Mouse (Mus musculus) midbrain, embryonic 16.5 days (tissue): ENCODE measurements around the gene Gen1. TPM values are rescaled to one million over a fixed set of nuclear protein-coding genes. Genes with fewer than 3 reads are reported as not detected.

Experiments
- ATAC-seq: fragments of 200-750 bp; cut with Nextera tagmentation; 2 replicates; pipeline ENCODE4 v1.8.0; 2017; ENCODE audit warnings: moderate TSS enrichment
- H3K27ac ChIP-seq: fragments of 300-500 bp; sonication (generic); 2 replicates; pipeline ENCODE4 v1.5.1; 2014; ENCODE audit warnings: mild to moderate bottlenecking, low read length, mixed read lengths
- H3K27me3 ChIP-seq: fragments of 300-500 bp; sonication (generic); 2 replicates; pipeline ENCODE4 v1.6.1; 2014; ENCODE audit warnings: low read depth, low read length, mixed read lengths; ENCODE audit not compliant: control insufficient read depth, insufficient read depth
- H3K36me3 ChIP-seq: fragments of 300-500 bp; sonication (generic); 2 replicates; pipeline ENCODE4 v1.6.1; 2014; ENCODE audit warnings: mild to moderate bottlenecking, low read length, moderate library complexity, mixed read lengths; ENCODE audit not compliant: control insufficient read depth, insufficient read depth
- H3K4me1 ChIP-seq: fragments of 300-500 bp; sonication (generic); 2 replicates; pipeline ENCODE4 v1.6.1; 2014; ENCODE audit warnings: mild to moderate bottlenecking, low read length, mixed read lengths; ENCODE audit not compliant: control insufficient read depth, insufficient read depth
- H3K4me2 ChIP-seq: fragments of 300-500 bp; sonication (generic); 2 replicates; pipeline ENCODE4 v1.6.1; 2014; ENCODE audit warnings: mild to moderate bottlenecking, low read length, mixed read lengths
- H3K4me3 ChIP-seq: fragments of 300-500 bp; sonication (generic); 2 replicates; pipeline ENCODE4 v1.5.1; 2014; ENCODE audit warnings: low read depth, mild to moderate bottlenecking, low read length, moderate library complexity, mixed read lengths
- H3K9ac ChIP-seq: fragments of 300-500 bp; sonication (generic); 2 replicates; pipeline ENCODE4 v1.6.1; 2014; ENCODE audit warnings: low read depth, low read length, mixed read lengths
- H3K9me3 ChIP-seq: fragments of 300-500 bp; sonication (generic); replicated peaks from 2 replicates; pipeline ENCODE4 v1.6.1; 2014; ENCODE audit warnings: mild to moderate bottlenecking, low read length, mixed read lengths; ENCODE audit not compliant: control insufficient read depth, poor library complexity, severe bottlenecking
- WGBS: fragments of 180-500 bp; shearing (Covaris S2); extraction: QIAGEN DNeasy Blood & Tissue Kit; methylation state at CpG from one replicate; pipeline ENCODE4 v1.1.7; 2014; 5-methylcytosine and 5-hydroxymethylcytosine counted together
- polyA plus RNA-seq: library from polyadenylated mRNA; unstranded; fragments of >200 nt; fragmentation: Nextera tagmentation; extraction: Ambion mirVana; gene quantifications from 2 replicates; pipeline ENCODE4 v1.2.1, GENCODE M21; 2015

Gene Gen1
- polyA plus RNA-seq, 1 experiment from 2014 or later: 1.2 TPM

DNA sequence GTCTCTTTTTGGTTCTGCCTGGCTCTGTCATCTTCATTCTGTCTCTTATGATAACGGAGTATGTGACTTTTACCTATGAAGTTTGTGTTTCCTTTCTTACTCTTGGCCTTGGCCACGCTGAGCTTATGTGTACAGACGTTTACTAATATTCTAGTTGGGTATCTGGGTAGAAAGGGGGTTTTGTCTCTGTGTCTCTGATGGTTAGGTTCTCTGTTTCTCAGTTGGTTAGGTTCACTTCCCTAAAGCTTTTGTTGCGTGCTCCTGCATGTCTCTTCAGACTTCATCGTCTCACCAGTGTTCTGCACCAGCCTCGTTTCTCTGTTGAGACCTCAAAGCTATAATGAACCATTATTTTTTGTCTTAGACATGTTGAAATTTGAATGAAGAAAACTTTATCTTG, 11.6 kb upstream of the Gen1 start:
- Histone ChIP-seq H3K9ac (no peak overlapping the region), H3K4me3 (no peak overlapping the region), H3K36me3 (peaks cover 23% of the 10 kb centered on the region; the same call in 1 of the 2 replicates), H3K9me3 (no peaks in the 10 kb centered on the region), H3K4me1 (no peaks in the 10 kb centered on the region), H3K4me2 (no peak overlapping the region), H3K27ac (no peak overlapping the region), H3K27me3 (no peaks in the 10 kb centered on the region)
- WGBS: 95% methylated on average over 6 of the region's 6 CpGs
- no peak for ATAC-seq

DNA sequence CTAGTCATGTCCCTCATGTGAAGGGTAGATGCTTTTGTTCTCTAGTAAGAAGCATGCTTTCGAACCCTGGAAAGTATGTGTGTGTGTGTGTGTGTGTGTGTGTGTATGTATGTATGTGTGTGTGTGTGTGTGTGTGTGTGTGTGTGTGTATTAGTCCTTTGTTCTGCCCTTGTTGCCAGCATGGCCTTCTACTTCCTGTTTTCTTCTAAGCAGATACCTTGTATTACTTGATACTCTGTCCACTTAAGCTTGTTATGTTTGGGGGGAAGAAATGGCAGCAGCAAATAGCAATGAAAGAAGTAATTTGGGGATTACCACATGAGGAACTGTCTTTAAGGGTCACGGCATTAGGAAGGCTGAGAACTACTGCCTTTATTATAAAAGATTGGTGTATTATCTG, 11.0 kb upstream of the Gen1 start:
- no peak overlapping the region for H3K9ac ChIP-seq
- WGBS: 95% methylated on average over 2 of the region's 2 CpGs
- H3K4me3 ChIP-seq: no peak overlapping the region
- no peak overlapping the region for H3K27ac ChIP-seq
- ATAC-seq: no peak
- no peak overlapping the region for H3K4me2 ChIP-seq
- H3K4me1 ChIP-seq: no peaks in the 10 kb centered on the region
- peaks cover 23% of the 10 kb centered on the region; the same call in 1 of the 2 replicates for H3K36me3 ChIP-seq
- H3K27me3 ChIP-seq: no peaks in the 10 kb centered on the region
- H3K9me3 ChIP-seq: no peaks in the 10 kb centered on the region

DNA sequence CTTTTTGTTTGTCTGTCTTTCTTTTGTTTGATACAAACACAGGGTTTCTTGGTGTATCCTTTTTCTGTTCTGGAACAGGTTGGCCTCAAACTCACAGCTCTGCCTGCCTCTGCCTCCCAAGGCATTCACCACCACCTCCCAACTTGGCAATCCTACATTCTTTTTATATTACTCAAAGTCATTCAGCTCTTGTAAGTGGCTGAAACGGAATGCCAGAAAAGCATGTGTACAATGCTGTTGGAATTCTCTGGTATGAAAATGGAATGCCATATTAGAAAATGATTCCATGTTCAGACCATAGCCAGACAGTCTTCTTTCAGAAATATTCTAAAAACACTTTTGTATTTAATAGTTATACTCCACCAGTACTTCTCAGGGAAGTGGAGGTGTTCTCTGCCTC, 7.6 kb upstream of the Gen1 start:
- no peaks in the 10 kb centered on the region for H3K27me3 ChIP-seq
- H3K4me3 ChIP-seq: no peak overlapping the region
- peaks cover 14% of the 10 kb centered on the region; the same call in 1 of the 2 replicates for H3K36me3 ChIP-seq
- H3K4me1 ChIP-seq: peaks cover 8% of the 10 kb centered on the region
- no peaks in the 10 kb centered on the region for H3K9me3 ChIP-seq
- no peak overlapping the region for H3K27ac ChIP-seq
- 94% methylated on average over 1 of the region's 1 CpGs for WGBS
- no peak overlapping the region for H3K4me2 ChIP-seq
- no peak overlapping the region for H3K9ac ChIP-seq
- ATAC-seq: no peak

DNA sequence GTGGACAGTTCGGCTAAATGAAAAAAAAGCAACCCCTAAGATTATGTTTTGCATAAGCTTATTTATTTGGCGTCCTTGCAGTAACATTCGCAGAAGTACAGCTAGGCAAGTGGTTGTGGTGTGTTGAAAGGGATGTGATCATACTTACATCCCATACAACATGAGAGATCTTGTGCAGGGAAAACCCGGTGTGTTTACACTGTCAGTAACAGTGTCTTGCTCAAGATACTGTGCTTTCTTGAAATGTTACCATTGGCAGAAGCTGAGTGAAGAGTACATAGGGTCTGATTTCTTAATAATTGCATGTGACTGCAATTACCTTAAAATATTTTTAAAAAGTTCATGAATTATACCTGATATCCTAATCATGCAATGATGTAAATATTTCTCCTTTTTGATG, 7.0 kb upstream of the Gen1 start:
- Histone ChIP-seq H3K4me1 (peaks cover 14% of the 10 kb centered on the region), H3K4me3 (no peak overlapping the region), H3K27ac (no peak overlapping the region), H3K27me3 (no peaks in the 10 kb centered on the region), H3K4me2 (no peak overlapping the region), H3K9ac (no peak overlapping the region), H3K36me3 (0 out of 2 replicates have a peak, but pooled peaks cover 12% of the 10 kb centered on the region), H3K9me3 (no peaks in the 10 kb centered on the region)
- 94% methylated on average over 4 of the region's 4 CpGs for WGBS
- ATAC-seq: no peak

DNA sequence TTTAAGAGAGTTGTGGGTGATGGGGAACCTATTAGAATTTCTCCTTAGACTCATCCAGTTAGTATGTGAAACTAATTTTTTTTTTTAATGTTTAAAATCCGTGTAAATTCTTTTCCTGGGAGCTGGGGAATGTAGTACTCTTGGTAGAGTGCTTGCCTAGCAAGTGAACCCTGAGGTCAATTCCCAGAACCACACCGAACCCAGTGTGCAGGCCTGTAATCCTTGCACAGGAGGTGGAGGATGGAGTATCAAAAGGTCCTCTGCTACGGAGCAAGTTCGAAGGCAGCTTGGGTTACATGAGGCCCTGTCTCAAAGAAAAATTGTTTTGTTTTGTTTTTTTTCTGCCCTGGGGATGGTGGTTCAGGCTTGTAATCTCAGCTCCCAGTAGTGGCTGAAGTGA, 1.4 kb upstream of the Gen1 start:
- no peak overlapping the region for H3K27ac ChIP-seq
- peak overlapping the region; percentile 92 for H3K4me3 ChIP-seq
- H3K9me3 ChIP-seq: no peaks in the 10 kb centered on the region
- no peak for ATAC-seq
- peak overlapping the region; percentile 94 for H3K9ac ChIP-seq
- peak overlapping the region; percentile 90 for H3K4me2 ChIP-seq
- H3K36me3 ChIP-seq: no peaks in the 10 kb centered on the region
- no peaks in the 10 kb centered on the region for H3K27me3 ChIP-seq
- peaks cover 30% of the 10 kb centered on the region for H3K4me1 ChIP-seq
- WGBS: 6% methylated on average over 4 of the region's 4 CpGs

DNA sequence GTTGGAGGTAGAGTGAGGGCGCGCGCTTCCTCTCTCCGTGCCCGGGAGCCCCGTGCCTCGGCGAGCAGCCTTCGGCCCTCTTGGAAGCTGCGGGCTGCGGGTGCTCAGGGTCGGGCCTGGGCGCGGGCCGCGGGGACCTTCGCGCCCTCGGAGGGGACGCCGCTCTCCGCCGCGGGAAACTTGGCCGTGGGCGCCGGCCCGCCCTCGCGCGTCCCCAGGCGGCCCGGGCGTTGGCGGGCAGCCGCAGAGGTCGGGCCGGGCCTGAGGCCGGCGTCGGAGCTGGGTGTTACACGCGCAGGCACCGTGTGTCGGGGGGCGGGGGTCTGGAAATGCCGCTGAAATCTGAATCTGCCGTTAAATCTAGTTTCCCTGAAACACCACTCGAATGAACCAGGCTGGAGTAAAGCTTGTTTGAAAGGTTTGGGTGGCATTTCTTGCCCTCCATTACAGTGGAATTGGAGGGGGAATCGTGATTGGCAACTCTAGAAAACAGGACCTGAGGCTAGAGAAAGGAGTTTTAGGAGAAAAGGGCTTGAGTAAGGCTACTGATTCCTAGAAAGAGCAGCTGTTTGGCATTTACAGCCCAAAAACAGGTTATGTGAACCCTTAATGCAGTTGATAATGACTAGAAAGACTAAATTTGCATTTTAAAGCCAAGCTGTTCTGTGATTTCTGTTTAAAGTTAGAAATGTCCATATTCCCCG, 833 bp upstream of the Gen1 start:
- Histone ChIP-seq H3K27ac (peak overlapping the region; percentile 88), H3K27me3 (no peaks in the 10 kb centered on the region), H3K9ac (peak overlapping the region; percentile 94), H3K4me1 (peaks cover 30% of the 10 kb centered on the region), H3K36me3 (no peaks in the 10 kb centered on the region), H3K9me3 (no peaks in the 10 kb centered on the region), H3K4me3 (peak overlapping the region; percentile 92), H3K4me2 (peak overlapping the region; percentile 90)
- under 1% methylated on average over 51 of the region's 51 CpGs for WGBS
- ATAC-seq: peak; percentile 86

DNA sequence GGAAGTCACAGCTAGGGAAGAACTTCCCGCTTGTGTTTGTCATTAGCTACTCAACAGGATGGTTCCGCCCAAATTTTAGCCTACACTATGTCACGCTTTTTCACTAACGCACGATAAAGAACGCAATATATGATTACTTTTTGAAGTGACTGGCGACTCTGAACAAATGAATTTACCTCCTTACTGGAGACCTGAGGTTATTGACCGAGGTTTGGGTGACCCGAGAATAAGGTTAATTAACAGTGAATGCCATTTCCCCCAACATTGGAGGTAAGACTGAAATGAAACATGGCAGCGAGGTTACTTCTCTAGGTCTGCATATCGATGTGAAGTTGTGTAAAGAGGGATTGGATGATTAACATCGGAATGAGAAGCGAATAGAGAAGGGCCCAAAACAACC, 706 bp downstream of the Gen1 start:
- Histone ChIP-seq H3K9me3 (no peaks in the 10 kb centered on the region), H3K9ac (peak overlapping the region; percentile 94; the same call in 1 of the 2 replicates), H3K4me2 (peak overlapping the region; percentile 90), H3K27me3 (no peaks in the 10 kb centered on the region), H3K36me3 (no peaks in the 10 kb centered on the region), H3K27ac (no peak overlapping the region), H3K4me3 (peak overlapping the region; percentile 92), H3K4me1 (peaks cover 30% of the 10 kb centered on the region)
- WGBS: 6% methylated on average over 13 of the region's 13 CpGs
- no peak for ATAC-seq

DNA sequence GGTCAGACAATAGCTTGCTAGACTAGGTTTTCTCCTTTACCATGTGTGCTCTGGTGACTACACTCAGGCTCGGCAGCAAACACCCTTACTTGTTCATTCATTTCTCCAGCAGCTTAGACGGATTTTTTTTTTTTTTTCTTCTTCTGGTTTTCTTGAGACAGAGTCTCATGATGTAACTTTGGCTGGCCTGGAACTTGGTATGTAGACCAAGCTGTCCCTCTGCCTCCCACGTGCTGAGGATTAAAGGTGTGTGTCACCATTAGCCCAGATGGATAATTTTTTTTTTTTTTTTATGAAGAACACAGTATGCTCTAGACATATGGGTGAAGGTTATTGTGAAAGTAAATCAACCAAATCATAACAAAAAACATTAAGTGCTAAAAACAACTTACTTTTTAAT, 15.3 kb downstream of the Gen1 start:
- Histone ChIP-seq H3K27ac (no peak overlapping the region), H3K4me2 (no peak overlapping the region), H3K9me3 (no peaks in the 10 kb centered on the region), H3K4me1 (no peaks in the 10 kb centered on the region), H3K4me3 (no peak overlapping the region), H3K36me3 (no peaks in the 10 kb centered on the region), H3K27me3 (no peaks in the 10 kb centered on the region), H3K9ac (no peak overlapping the region)
- 85% methylated on average over 3 of the region's 3 CpGs for WGBS
- no peak for ATAC-seq

DNA sequence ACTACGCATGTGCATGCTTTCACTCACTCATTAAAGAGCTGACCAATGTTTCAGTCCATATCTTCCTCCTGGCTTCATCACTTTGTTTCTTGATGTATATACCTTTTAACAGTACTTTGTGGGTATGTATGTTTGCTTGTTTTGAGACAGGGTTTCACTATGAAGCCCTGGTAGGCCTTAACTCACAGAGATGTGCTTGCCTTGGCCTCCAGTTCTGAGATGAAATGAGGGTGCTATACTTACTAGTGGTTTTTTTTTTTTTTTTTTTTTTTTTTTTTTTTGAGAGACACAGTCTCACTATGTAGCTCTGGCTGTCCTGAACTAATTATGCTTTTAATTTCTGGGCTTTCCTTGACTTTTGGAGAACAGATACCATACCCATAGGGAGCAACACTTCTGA, 18.1 kb downstream of the Gen1 start:
- no peaks in the 10 kb centered on the region for H3K9me3 ChIP-seq
- no peaks in the 10 kb centered on the region for H3K36me3 ChIP-seq
- no peak overlapping the region for H3K4me2 ChIP-seq
- no peak overlapping the region for H3K27ac ChIP-seq
- no peaks in the 10 kb centered on the region for H3K4me1 ChIP-seq
- H3K4me3 ChIP-seq: no peak overlapping the region
- ATAC-seq: no peak
- 100% methylated on average over 1 of the region's 1 CpGs for WGBS
- H3K27me3 ChIP-seq: no peaks in the 10 kb centered on the region
- H3K9ac ChIP-seq: no peak overlapping the region
